12 mouse cellular contexts compared by ENCODE assay signal in genomic region chr5:137733638-137734288, GRCm38 (mm10). TPM values are rescaled to one million over a fixed set of nuclear protein-coding genes. Genes with fewer than 3 reads are reported as not detected.
DNase-seq lines count a peak whose midpoint lies in the region; ATAC-seq and TF ChIP-seq lines count a peak whose summit lies in the region.
"Had no signal": no experiment of that assay in that cellular context is flagged by ENCODE, and none has a peak within 500 bp of the region (broad histone marks: within the 10 kb centered on the region; RNA-seq: fewer than 3 reads in every experiment).

No protein-coding gene starts in this region.

- no peaks in the 10 kb centered on the region for H3K36me3 ChIP-seq in hindbrain, embryonic 11.5 days (ENCODE audit: control insufficient read depth, insufficient read depth, low read length)
- peaks cover 76% of the 10 kb centered on the region for H3K36me3 ChIP-seq in midbrain, embryonic 13.5 days

- TF ChIP-seq CTCF in cortical plate, adult 2 months (IDR thresholded peaks at IDR 0.05; ENCODE audit: extremely low read depth, insufficient read depth, low read length) = no peak

- ATAC-seq in hindbrain, embryonic 11.5 days (ENCODE audit: low FRiP score) = peak; percentile 80
- ATAC-seq in midbrain, embryonic 13.5 days = peak; percentile 77

- peaks cover 7% of the 10 kb centered on the region for H3K4me1 ChIP-seq in cortical plate, adult 2 months (ENCODE audit: control insufficient read depth, insufficient read depth, low read length)
- H3K4me1 ChIP-seq in hindbrain, embryonic 11.5 days (replicated peaks; ENCODE audit: control insufficient read depth, insufficient read depth, low read length) = peaks cover 20% of the 10 kb centered on the region
- H3K4me1 ChIP-seq in midbrain, embryonic 13.5 days (replicated peaks) = peaks cover 70% of the 10 kb centered on the region

- WGBS in hindbrain, embryonic 11.5 days = 47% methylated on average over 12 of the region's 12 CpGs
- 18% methylated on average over 12 of the region's 12 CpGs for WGBS in midbrain, embryonic 13.5 days

- no peak for TF ChIP-seq POLR2A in cortical plate, adult 2 months (IDR thresholded peaks at IDR 0.05; ENCODE audit: extremely low read depth, insufficient read depth, low read length)

- 0 out of 2 replicates have a peak overlapping the region, but pooled peaks have one; percentile 8 for H3K27ac ChIP-seq in cortical plate, adult 2 months (ENCODE audit: insufficient read depth, low read length)
- peak overlapping the region; percentile 95 for H3K27ac ChIP-seq in hindbrain, embryonic 11.5 days (ENCODE audit: low read depth, low read length)
- H3K27ac ChIP-seq in midbrain, embryonic 13.5 days = peak overlapping the region; percentile 99

- H3K9me3 ChIP-seq in hindbrain, embryonic 11.5 days (ENCODE audit: control insufficient read depth, low read length) = no peaks in the 10 kb centered on the region
- no peaks in the 10 kb centered on the region for H3K9me3 ChIP-seq in midbrain, embryonic 13.5 days

- no peaks in the 10 kb centered on the region for H3K27me3 ChIP-seq in hindbrain, embryonic 11.5 days (ENCODE audit: control insufficient read depth, insufficient read depth, low read length)
- no peaks in the 10 kb centered on the region for H3K27me3 ChIP-seq in midbrain, embryonic 13.5 days

- H3K4me3 ChIP-seq in cortical plate, adult 2 months (ENCODE audit: insufficient read depth, low read length) = peak overlapping the region; percentile 14
- no peak overlapping the region for H3K4me3 ChIP-seq in hindbrain, embryonic 11.5 days (ENCODE audit: low read depth, low read length)
- H3K4me3 ChIP-seq in midbrain, embryonic 13.5 days (replicated peaks) = peak overlapping the region; percentile 32

- H3K4me2 ChIP-seq in hindbrain, embryonic 11.5 days (replicated peaks; ENCODE audit: low read depth, low read length) = peak overlapping the region; percentile 28
- peak overlapping the region; percentile 59 for H3K4me2 ChIP-seq in midbrain, embryonic 13.5 days (replicated peaks)
- H3K4me2 ChIP-seq: lung, embryonic 14.5 days had no signal

- DNase-seq in brain, adult 2 months (ENCODE audit: low read depth, low spot score) = peak; percentile 41
- peak; percentile 72 for DNase-seq in hindbrain, embryonic 11.5 days (ENCODE audit: low spot score)
- DNase-seq in liver = no peak
- no peak for DNase-seq in gastrocnemius, adult 8-10 months (ENCODE audit: low spot score in 2 of 2)
- no peak for DNase-seq in urinary bladder, postnatal 4 days (ENCODE audit: low spot score in 2 of 2)
- DNase-seq: gastrocnemius, postnatal 10 days; heart, postnatal 10 days; kidney, postnatal 10 days; spleen, adult 18-20 months had no signal

- peak overlapping the region; percentile 52 for H3K9ac ChIP-seq in hindbrain, embryonic 11.5 days (ENCODE audit: low read depth, low read length)
- peak overlapping the region; percentile 64 for H3K9ac ChIP-seq in midbrain, embryonic 13.5 days (replicated peaks)
- H3K9ac ChIP-seq: lung, embryonic 14.5 days had no signal

RNA-seq across cellular contexts. Expression of gene Nyap1, which starts 7.6 kb away (rescaled TPM):
- polyA plus RNA-seq in cortical plate, adult 2 months (2012; rRNA removed) = 69.7 and 74.8 TPM in 2 replicates
- polyA plus RNA-seq in hindbrain, embryonic 11.5 days (2014; fragmentation: Nextera tagmentation; extraction: Ambion mirVana) = 2.9 and 5.3 TPM in 2 replicates
- 39.9 and 42.3 TPM in 2 replicates for polyA plus RNA-seq in midbrain, embryonic 13.5 days (2015; fragmentation: Nextera tagmentation; extraction: Ambion mirVana)
- total RNA-seq in gastrocnemius, adult 8-10 months (2022) = under 1 TPM in 2 of 4 experiments, not detected in 2; 0.10 to 0.16 TPM

RNA-seq across cellular contexts. Expression of gene Tsc22d4, which starts 11.8 kb away (rescaled TPM):
- 365 and 366 TPM in 2 replicates for polyA plus RNA-seq in cortical plate, adult 2 months (2012; rRNA removed)
- polyA plus RNA-seq in hindbrain, embryonic 11.5 days (2014; fragmentation: Nextera tagmentation; extraction: Ambion mirVana) = 56.4 and 64.0 TPM in 2 replicates
- 44.2 and 54.0 TPM in 2 replicates for polyA plus RNA-seq in midbrain, embryonic 13.5 days (2015; fragmentation: Nextera tagmentation; extraction: Ambion mirVana)
- total RNA-seq in gastrocnemius, adult 8-10 months (2022) = 10 to 100 TPM; 39.6 to 68.9 (median 47.7) TPM

RNA-seq across cellular contexts. Expression of gene Ppp1r35, which starts 44.9 kb away (rescaled TPM):
- polyA plus RNA-seq in cortical plate, adult 2 months (2012; rRNA removed) = 26.9 and 27.6 TPM in 2 replicates
- polyA plus RNA-seq in hindbrain, embryonic 11.5 days (2014; fragmentation: Nextera tagmentation; extraction: Ambion mirVana) = 64.9 and 78.4 TPM in 2 replicates
- polyA plus RNA-seq in midbrain, embryonic 13.5 days (2015; fragmentation: Nextera tagmentation; extraction: Ambion mirVana) = 43.4 and 48.9 TPM in 2 replicates
- total RNA-seq in gastrocnemius, adult 8-10 months (2022) = 1 to 10 TPM; 4.7 to 6.0 (median 5.3) TPM

RNA-seq across cellular contexts. Expression of gene Agfg2, which starts 49.2 kb away (rescaled TPM):
- 35.7 and 36.7 TPM in 2 replicates for polyA plus RNA-seq in cortical plate, adult 2 months (2012; rRNA removed)
- polyA plus RNA-seq in hindbrain, embryonic 11.5 days (2014; fragmentation: Nextera tagmentation; extraction: Ambion mirVana) = 13.7 TPM in 2 replicates
- 19.5 and 19.6 TPM in 2 replicates for polyA plus RNA-seq in midbrain, embryonic 13.5 days (2015; fragmentation: Nextera tagmentation; extraction: Ambion mirVana)
- 1 to 10 TPM; 2.4 to 4.4 (median 3.3) TPM for total RNA-seq in gastrocnemius, adult 8-10 months (2022)

RNA-seq across cellular contexts. Expression of gene Mepce, which starts 53.7 kb away (rescaled TPM):
- polyA plus RNA-seq in cortical plate, adult 2 months (2012; rRNA removed) = 37.8 and 38.1 TPM in 2 replicates
- 9.9 and 14.9 TPM in 2 replicates for polyA plus RNA-seq in hindbrain, embryonic 11.5 days (2014; fragmentation: Nextera tagmentation; extraction: Ambion mirVana)
- polyA plus RNA-seq in midbrain, embryonic 13.5 days (2015; fragmentation: Nextera tagmentation; extraction: Ambion mirVana) = 10.6 and 11.0 TPM in 2 replicates
- total RNA-seq in gastrocnemius, adult 8-10 months (2022) = 10 to 100 TPM; 23.0 to 24.2 (median 23.3) TPM

Comparison
In these comparisons a context has a peak if more than half of its experiments do, and no peak if none do; other contexts are left out.
1. DNase-seq: peak in brain, adult 2 months (single experiment) and hindbrain, embryonic 11.5 days (single experiment); none in liver (single experiment), gastrocnemius, adult 8-10 months (0 of 2) and urinary bladder, postnatal 4 days (0 of 2).
2. H3K27ac ChIP-seq: peak in every context shown above with its lines; median percentile 99 in midbrain, embryonic 13.5 days; 95 in hindbrain, embryonic 11.5 days; 8 in cortical plate, adult 2 months.